Mouse (Mus musculus) ES-E14 (cell line): ENCODE results near the gene Polr3g.

Experiments used
- CHD2 ChIP-seq: IDR thresholded peaks from 2 replicates; pipeline ENCODE4 v1.6.1; 2014; ENCODE audit warnings: mild to moderate bottlenecking, low read depth, low read length, inconsistent platforms
- HCFC1 ChIP-seq: IDR thresholded peaks from 2 replicates; pipeline ENCODE4 v1.6.1; 2012; ENCODE audit warnings: low read length, inconsistent platforms, borderline replicate concordance; ENCODE audit not compliant: insufficient read depth
- MAFK ChIP-seq: IDR thresholded peaks from 2 replicates; pipeline ENCODE4 v1.6.1; 2014; ENCODE audit warnings: mild to moderate bottlenecking, low read depth, low read length, inconsistent platforms; ENCODE audit not compliant: insufficient read depth
- ZC3H11A ChIP-seq: IDR thresholded peaks from 2 replicates; pipeline ENCODE4 v1.6.1; 2012; ENCODE audit warnings: low read depth, mild to moderate bottlenecking, inconsistent platforms, low read length, borderline replicate concordance
- ZNF384 ChIP-seq: IDR thresholded peaks from 2 replicates; pipeline ENCODE4 v1.6.1; 2012; ENCODE audit warnings: low read depth, low read length, inconsistent platforms

GRCm38 (mm10) chr13:81656091-81656850 lies 54.5 kb downstream of the Polr3g start:
- TF ChIP-seq MAFK, result no peak
- TF ChIP-seq HCFC1, result no peak
- no peak for TF ChIP-seq CHD2
- no peak for TF ChIP-seq ZC3H11A
- TF ChIP-seq ZNF384, result no peak
